Mouse (Mus musculus): ENCODE data around the gene Atp6v0a1.

GRCm38 (mm10) chr11:101070987-101071386 lies 61.7 kb downstream of the Atp6v0a1 start:
- TF ChIP-seq CTCF (conservative IDR thresholded peaks at IDR 0.05; ENCODE audit: insufficient read depth, insufficient read length, low read depth, low read length) (no peak), POLR2A (IDR thresholded peaks at IDR 0.05; ENCODE audit: low read depth, low read length) (no peak)

Measured in kidney, adult 2 months (tissue).